Mouse (Mus musculus): Measurements from ENCODE around the gene Gale. TPM values are rescaled to one million over a fixed set of nuclear protein-coding genes. Genes with fewer than 3 reads are reported as not detected.
A peak's percentile ranks its signal among the peaks of the same experiment; 100 is the strongest.

The Gale gene
- polyA plus RNA-seq, 1 experiment = 42.9 TPM

GRCm38 (mm10) chr4:135965113-135965512 lies 1.6 kb downstream of the Gale start:
- no peak overlapping the region for H3K27ac ChIP-seq (ENCODE audit: insufficient read depth, low read length)
- WGBS = 80% methylated on average over 9 of the region's 9 CpGs
- H3K4me1 ChIP-seq (ENCODE audit: control insufficient read depth, insufficient read depth, low read length) = peaks cover 6% of the 10 kb centered on the region; the same call in 1 of the 2 replicates
- no peaks in the 10 kb centered on the region for H3K27me3 ChIP-seq (ENCODE audit: control insufficient read depth, insufficient read depth, low read length)
- no peak for DNase-seq
- no peak overlapping the region for H3K4me3 ChIP-seq (replicated peaks; ENCODE audit: insufficient read depth, low read depth, low read length)
- TF ChIP-seq CTCF (IDR thresholded peaks at IDR 0.05; ENCODE audit: borderline replicate concordance, insufficient read depth, low read depth, low read length) (no peak), POLR2A (IDR thresholded peaks at IDR 0.05; ENCODE audit: borderline replicate concordance, insufficient read depth, low read length) (no peak)

- no peaks in the 10 kb centered on the region for H3K27me3 ChIP-seq (ENCODE audit: control insufficient read depth, insufficient read depth, low read length)
- no peak for DNase-seq
- H3K4me3 ChIP-seq (replicated peaks; ENCODE audit: insufficient read depth, low read depth, low read length) = no peak overlapping the region
- peaks cover 4% of the 10 kb centered on the region for H3K4me1 ChIP-seq (ENCODE audit: control insufficient read depth, insufficient read depth, low read length)
- no peak overlapping the region for H3K27ac ChIP-seq (ENCODE audit: insufficient read depth, low read length)
- WGBS = 87% methylated on average over 16 of the region's 16 CpGs
- TF ChIP-seq POLR2A (IDR thresholded peaks at IDR 0.05; ENCODE audit: borderline replicate concordance, insufficient read depth, low read length) (no peak), CTCF (IDR thresholded peaks at IDR 0.05; ENCODE audit: borderline replicate concordance, insufficient read depth, low read depth, low read length) (no peak)
These were observed 2.8 kb downstream of the Gale start for GRCm38 (mm10) chr4:135966283-135966682.

GRCm38 (mm10) chr4:135967086-135967760 lies 3.7 kb downstream of the Gale start:
- no peak for DNase-seq
- H3K27me3 ChIP-seq (ENCODE audit: control insufficient read depth, insufficient read depth, low read length) = no peaks in the 10 kb centered on the region
- no peak for TF ChIP-seq CTCF (IDR thresholded peaks at IDR 0.05; ENCODE audit: borderline replicate concordance, insufficient read depth, low read depth, low read length)
- no peak for TF ChIP-seq POLR2A (IDR thresholded peaks at IDR 0.05; ENCODE audit: borderline replicate concordance, insufficient read depth, low read length)
- H3K4me3 ChIP-seq (replicated peaks; ENCODE audit: insufficient read depth, low read depth, low read length) = no peak overlapping the region
- peaks cover 6% of the 10 kb centered on the region for H3K4me1 ChIP-seq (ENCODE audit: control insufficient read depth, insufficient read depth, low read length)
- H3K27ac ChIP-seq (ENCODE audit: insufficient read depth, low read length) = no peak overlapping the region
- 66% methylated on average over 18 of the region's 18 CpGs for WGBS

GRCm38 (mm10) chr4:135968271-135968869 lies 4.8 kb downstream of the Gale start:
- TF ChIP-seq POLR2A (IDR thresholded peaks at IDR 0.05; ENCODE audit: borderline replicate concordance, insufficient read depth, low read length) (no peak), CTCF (IDR thresholded peaks at IDR 0.05; ENCODE audit: borderline replicate concordance, insufficient read depth, low read depth, low read length) (no peak)
- H3K4me1 ChIP-seq (ENCODE audit: control insufficient read depth, insufficient read depth, low read length) = peaks cover 4% of the 10 kb centered on the region
- 58% methylated on average over 19 of the region's 19 CpGs for WGBS
- no peaks in the 10 kb centered on the region for H3K27me3 ChIP-seq (ENCODE audit: control insufficient read depth, insufficient read depth, low read length)
- no peak overlapping the region for H3K27ac ChIP-seq (ENCODE audit: insufficient read depth, low read length)
- H3K4me3 ChIP-seq (replicated peaks; ENCODE audit: insufficient read depth, low read depth, low read length) = no peak overlapping the region
- no peak for DNase-seq

GRCm38 (mm10) chr4:135969070-135969750 lies 5.7 kb downstream of the Gale start:
- Histone ChIP-seq H3K4me3 (replicated peaks; ENCODE audit: insufficient read depth, low read depth, low read length) (no peak overlapping the region), H3K27me3 (ENCODE audit: control insufficient read depth, insufficient read depth, low read length) (no peaks in the 10 kb centered on the region), H3K27ac (ENCODE audit: insufficient read depth, low read length) (no peak overlapping the region), H3K4me1 (ENCODE audit: control insufficient read depth, insufficient read depth, low read length) (peaks cover 4% of the 10 kb centered on the region)
- DNase-seq = no peak
- 62% methylated on average over 13 of the region's 13 CpGs for WGBS
- TF ChIP-seq CTCF (IDR thresholded peaks at IDR 0.05; ENCODE audit: borderline replicate concordance, insufficient read depth, low read depth, low read length) (no peak), POLR2A (IDR thresholded peaks at IDR 0.05; ENCODE audit: borderline replicate concordance, insufficient read depth, low read length) (no peak)

- WGBS = 75% methylated on average over 11 of the region's 11 CpGs
- TF ChIP-seq POLR2A (IDR thresholded peaks at IDR 0.05; ENCODE audit: borderline replicate concordance, insufficient read depth, low read length) (no peak), CTCF (IDR thresholded peaks at IDR 0.05; ENCODE audit: borderline replicate concordance, insufficient read depth, low read depth, low read length) (no peak)
- Histone ChIP-seq H3K27me3 (ENCODE audit: control insufficient read depth, insufficient read depth, low read length) (no peaks in the 10 kb centered on the region), H3K27ac (ENCODE audit: insufficient read depth, low read length) (no peak overlapping the region), H3K4me3 (replicated peaks; ENCODE audit: insufficient read depth, low read depth, low read length) (no peak overlapping the region), H3K4me1 (ENCODE audit: control insufficient read depth, insufficient read depth, low read length) (peaks cover 4% of the 10 kb centered on the region)
- DNase-seq = no peak
These were observed 7.1 kb downstream of the Gale start for GRCm38 (mm10) chr4:135970585-135970984.

GRCm38 (mm10) chr4:135971805-135972555 lies 8.5 kb downstream of the Gale start:
- 2% methylated on average over 33 of the region's 35 CpGs for WGBS
- H3K4me1 ChIP-seq (ENCODE audit: control insufficient read depth, insufficient read depth, low read length) = peaks cover 4% of the 10 kb centered on the region
- 0 out of 2 replicates have a peak overlapping the region, but pooled peaks have one; percentile 27 for H3K27ac ChIP-seq (ENCODE audit: insufficient read depth, low read length)
- TF ChIP-seq POLR2A (IDR thresholded peaks at IDR 0.05; ENCODE audit: borderline replicate concordance, insufficient read depth, low read length) (no peak), CTCF (IDR thresholded peaks at IDR 0.05; ENCODE audit: borderline replicate concordance, insufficient read depth, low read depth, low read length) (no peak)
- peak in 1 of 2 experiments; percentile 33 for DNase-seq
- peak overlapping the region; percentile 91 for H3K4me3 ChIP-seq (replicated peaks; ENCODE audit: insufficient read depth, low read depth, low read length)
- H3K27me3 ChIP-seq (ENCODE audit: control insufficient read depth, insufficient read depth, low read length) = no peaks in the 10 kb centered on the region

All from cerebellum, adult 2 months (tissue).